Mouse (Mus musculus): ENCODE results near the gene Mrpl30. TPM values are rescaled to one million over a fixed set of nuclear protein-coding genes. Genes with fewer than 3 reads are reported as not detected.

The Mrpl30 gene
- polyA plus RNA-seq (2015; fragmentation: Nextera tagmentation; extraction: Ambion mirVana), result 235 and 236 TPM in 2 replicates

DNA sequence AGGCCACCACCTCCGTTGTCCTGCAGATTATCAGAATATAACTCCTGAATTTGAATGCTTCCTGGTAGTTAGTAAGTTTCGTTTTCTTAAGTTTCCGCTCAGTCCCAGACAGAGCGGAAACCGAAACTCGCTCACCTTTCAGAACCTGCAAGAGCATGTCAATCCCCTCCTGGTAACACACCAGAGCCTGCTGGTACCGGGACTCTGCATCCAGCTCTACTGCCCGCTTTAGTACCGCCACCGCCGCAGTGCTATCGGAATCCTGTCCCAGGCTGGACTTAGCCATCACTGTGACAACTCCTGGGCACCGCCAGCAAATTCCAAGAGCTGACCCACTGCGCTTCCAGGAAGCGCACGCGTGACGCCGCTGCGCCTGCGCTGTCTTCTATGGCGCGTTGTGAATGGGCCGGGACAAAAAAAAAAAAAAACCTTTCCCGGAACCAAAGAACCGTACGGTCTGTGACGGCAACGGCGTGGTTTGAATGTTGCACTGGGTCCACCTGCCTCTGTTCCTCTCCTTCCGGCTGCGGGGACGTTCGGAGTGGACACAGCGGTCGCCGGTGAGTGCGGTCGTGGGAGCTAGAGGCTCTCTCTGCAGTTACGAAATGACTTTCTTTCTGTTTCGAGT lies at the start of gene Mrpl30, which contains the start of gene Mitd1:
Gene Mrpl30, plus strand, starts transcription at position 453 of the 628 bp plus-strand sequence.
Gene Mitd1, minus strand, starts transcription at position 387 of the 628 bp plus-strand sequence.
- peak; percentile 92 for ATAC-seq (ENCODE audit: low FRiP score, low TSS enrichment)
- H3K36me3 ChIP-seq (ENCODE audit: control insufficient read depth, insufficient read depth, low read length), result 0 out of 2 replicates have a peak, but pooled peaks cover 2% of the 10 kb centered on the region
- peak; percentile 92 for DNase-seq (ENCODE audit: low spot score)
- peak within 1 kb of the TSS; percentile 70 for H3K4me3 ChIP-seq (ENCODE audit: low read depth, low read length)
- TF ChIP-seq CTCF (IDR thresholded peaks at IDR 0.05; ENCODE audit: low read depth) (peak; percentile 8; the same call in 1 of the 2 replicates), EP300 (optimal IDR thresholded peaks at IDR 0.05) (peak; percentile 77)
- under 1% methylated on average over 41 of the region's 41 CpGs for WGBS
- H3K27ac ChIP-seq (replicated peaks), result peak within 1 kb of the TSS; percentile 86
- H3K9ac ChIP-seq (ENCODE audit: low read length), result peak within 1 kb of the TSS; percentile 59
- no peaks in the 10 kb centered on the region for H3K27me3 ChIP-seq (ENCODE audit: control insufficient read depth, insufficient read depth, low read length)
- no peaks in the 10 kb centered on the region; the same call in 1 of the 2 replicates for H3K4me1 ChIP-seq (replicated peaks; ENCODE audit: control insufficient read depth, insufficient read depth)
- H3K9me3 ChIP-seq (ENCODE audit: control insufficient read depth, low read length), result no peaks in the 10 kb centered on the region
- H3K4me2 ChIP-seq (replicated peaks; ENCODE audit: low read depth), result peak within 1 kb of the TSS; percentile 81

DNA sequence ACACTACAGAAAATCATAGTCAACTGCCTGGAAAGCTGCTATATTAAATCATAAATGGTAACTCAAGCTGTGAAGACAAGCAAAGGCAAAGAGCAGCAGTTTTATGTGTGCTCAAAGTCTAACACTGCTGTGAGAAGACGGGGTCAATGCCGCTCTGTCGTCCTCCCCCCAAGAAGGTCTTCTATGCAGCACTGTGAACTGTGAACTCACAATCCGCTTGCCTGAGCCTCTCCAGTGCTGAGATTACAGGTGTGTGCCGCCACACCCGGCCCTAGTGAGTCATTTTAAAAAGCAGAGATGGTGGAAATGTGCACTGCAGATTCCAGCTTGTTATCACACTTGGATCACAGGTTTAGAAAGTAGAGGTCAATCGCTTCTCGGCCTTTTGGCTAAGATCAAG lies 43.4 kb upstream of the Mrpl30 start:
- WGBS, result 53% methylated on average over 8 of the region's 8 CpGs
- H3K36me3 ChIP-seq (ENCODE audit: control insufficient read depth, insufficient read depth, low read length), result no peaks in the 10 kb centered on the region
- H3K27me3 ChIP-seq (ENCODE audit: control insufficient read depth, insufficient read depth, low read length), result no peaks in the 10 kb centered on the region
- ATAC-seq (ENCODE audit: low FRiP score, low TSS enrichment) (no peak), DNase-seq (ENCODE audit: low spot score) (no peak)
- H3K4me3 ChIP-seq (ENCODE audit: low read depth, low read length), result no peak overlapping the region
- no peak overlapping the region for H3K27ac ChIP-seq (replicated peaks)
- H3K9ac ChIP-seq (ENCODE audit: low read length), result no peak overlapping the region
- no peaks in the 10 kb centered on the region for H3K4me1 ChIP-seq (replicated peaks; ENCODE audit: control insufficient read depth, insufficient read depth)
- no peak overlapping the region for H3K4me2 ChIP-seq (replicated peaks; ENCODE audit: low read depth)
- TF ChIP-seq CTCF (IDR thresholded peaks at IDR 0.05; ENCODE audit: low read depth), result no peak
- no peak for TF ChIP-seq EP300 (optimal IDR thresholded peaks at IDR 0.05)
- no peaks in the 10 kb centered on the region for H3K9me3 ChIP-seq (ENCODE audit: control insufficient read depth, low read length)

DNA sequence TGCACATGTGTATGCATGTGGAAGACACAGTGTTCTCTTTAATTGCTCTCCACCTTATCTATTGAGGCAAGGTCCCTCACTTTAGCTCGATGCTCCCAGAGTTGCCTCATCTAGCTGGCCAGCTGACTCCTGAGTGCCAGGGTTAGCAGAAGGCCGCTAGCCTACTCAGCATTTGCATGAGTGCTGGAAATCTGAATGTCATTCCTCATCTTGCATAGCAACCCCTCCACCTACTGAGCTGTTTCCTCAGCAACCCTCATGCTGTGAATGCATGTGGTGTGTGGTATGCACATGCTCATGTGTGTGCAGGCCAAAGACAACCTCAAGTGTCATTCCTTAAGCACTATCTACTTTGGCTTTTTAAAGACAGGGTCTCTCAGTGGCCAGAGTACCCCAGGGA lies 39.6 kb upstream of the Mrpl30 start:
- no peaks in the 10 kb centered on the region for H3K4me1 ChIP-seq (replicated peaks; ENCODE audit: control insufficient read depth, insufficient read depth)
- no peak overlapping the region for H3K9ac ChIP-seq (ENCODE audit: low read length)
- no peak for DNase-seq (ENCODE audit: low spot score)
- 53% methylated on average over 2 of the region's 2 CpGs for WGBS
- no peak for TF ChIP-seq EP300 (optimal IDR thresholded peaks at IDR 0.05)
- TF ChIP-seq CTCF (IDR thresholded peaks at IDR 0.05; ENCODE audit: low read depth), result no peak
- H3K4me3 ChIP-seq (ENCODE audit: low read depth, low read length), result no peak overlapping the region
- no peaks in the 10 kb centered on the region for H3K9me3 ChIP-seq (ENCODE audit: control insufficient read depth, low read length)
- no peaks in the 10 kb centered on the region for H3K36me3 ChIP-seq (ENCODE audit: control insufficient read depth, insufficient read depth, low read length)
- no peak for ATAC-seq (ENCODE audit: low FRiP score, low TSS enrichment)
- H3K4me2 ChIP-seq (replicated peaks; ENCODE audit: low read depth), result no peak overlapping the region
- no peak overlapping the region for H3K27ac ChIP-seq (replicated peaks)
- H3K27me3 ChIP-seq (ENCODE audit: control insufficient read depth, insufficient read depth, low read length), result no peaks in the 10 kb centered on the region

DNA sequence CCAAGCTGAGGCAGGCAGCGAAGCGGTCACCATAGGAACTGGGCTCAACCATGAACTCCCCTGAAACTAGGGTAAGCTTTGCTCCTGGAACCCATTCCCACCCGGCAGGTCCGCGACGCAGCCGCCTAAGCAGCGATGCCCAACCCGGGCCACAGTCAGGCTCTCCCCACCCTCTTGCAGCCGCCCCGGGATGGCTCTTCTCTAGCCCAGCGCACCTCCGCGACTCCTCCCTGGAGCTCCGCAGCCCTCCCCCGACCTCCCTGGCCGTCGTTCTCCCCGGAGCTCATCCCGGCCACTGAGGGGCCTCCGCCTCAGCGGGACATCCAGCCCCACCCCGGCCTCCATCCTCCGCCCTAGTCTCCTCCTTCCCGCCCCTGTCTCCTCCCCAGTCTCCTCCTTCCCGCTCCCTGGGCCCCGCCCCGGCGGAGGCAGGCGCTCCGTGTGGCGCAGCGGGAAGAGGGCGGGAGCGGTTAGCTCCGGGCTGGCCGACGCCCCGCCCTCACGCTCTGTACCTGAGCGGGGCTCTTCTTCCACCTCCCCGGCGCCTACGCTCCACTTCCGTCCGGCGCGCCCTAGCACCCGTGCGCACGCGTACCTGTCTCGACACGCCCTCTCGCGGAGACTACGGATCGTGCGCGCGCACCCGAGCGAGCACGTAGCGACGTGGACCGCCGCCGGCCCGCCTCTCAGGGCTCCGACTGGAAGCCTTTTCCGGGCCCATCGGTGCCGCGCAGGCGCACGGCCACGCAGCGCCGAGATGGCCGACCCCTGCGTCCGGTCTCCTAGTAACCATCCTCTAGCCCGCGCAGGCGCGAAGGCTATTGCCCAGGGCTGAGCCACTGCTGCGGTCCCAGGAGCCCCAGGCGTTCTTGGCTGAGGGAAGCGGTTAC lies 25.5 kb upstream of the Mrpl30 start:
- WGBS, result under 1% methylated on average over 81 of the region's 90 CpGs

DNA sequence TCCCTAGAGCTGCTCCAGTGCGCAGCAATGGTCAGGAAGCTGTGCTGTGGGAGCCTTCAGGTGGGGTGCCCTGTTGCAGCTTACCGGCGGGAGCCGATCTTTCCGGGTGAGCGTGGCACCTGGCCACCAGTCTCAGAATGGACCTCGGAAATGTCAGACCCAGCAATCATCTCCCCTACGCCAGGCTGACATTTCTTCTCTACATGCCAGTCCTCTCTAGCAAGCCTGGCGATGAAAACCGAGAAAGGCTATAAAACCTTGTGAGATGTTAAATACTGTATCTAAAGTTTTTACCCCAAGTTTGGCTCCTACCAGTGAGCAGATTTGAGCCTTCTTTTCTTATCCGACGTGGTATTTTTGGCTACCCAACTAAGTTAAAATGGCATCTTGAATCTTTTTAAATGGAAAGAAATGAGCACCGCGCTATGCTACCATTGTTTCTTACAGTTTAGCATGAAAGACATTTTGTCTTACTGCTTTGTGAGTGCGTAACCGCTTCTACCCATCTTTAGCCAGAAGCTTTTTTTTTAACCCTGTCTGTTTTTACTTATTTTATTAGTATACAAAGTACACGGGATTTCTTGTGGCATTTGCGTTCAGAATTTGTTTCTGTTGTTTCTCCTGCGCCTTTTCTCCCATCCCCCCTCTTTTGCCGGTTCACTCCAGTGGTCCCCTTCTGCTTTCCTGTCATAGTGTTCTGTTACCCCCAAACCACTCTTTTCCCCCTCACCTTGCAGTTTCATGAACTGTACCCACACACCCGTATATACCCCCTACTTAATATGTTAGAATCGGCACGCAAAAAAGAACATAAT lies 24.7 kb upstream of the Mrpl30 start:
- peak overlapping the region; percentile 63 for H3K4me3 ChIP-seq (ENCODE audit: low read depth, low read length)
- DNase-seq (ENCODE audit: low spot score), result no peak
- no peaks in the 10 kb centered on the region for H3K4me1 ChIP-seq (replicated peaks; ENCODE audit: control insufficient read depth, insufficient read depth)

More for the DNA sequence above, 25.5 kb upstream of the Mrpl30 start:
- peak; percentile 99 for ATAC-seq (ENCODE audit: low FRiP score, low TSS enrichment)
- Histone ChIP-seq H3K4me3 (ENCODE audit: low read depth, low read length) (peak overlapping the region; percentile 63), H3K27me3 (ENCODE audit: control insufficient read depth, insufficient read depth, low read length) (no peaks in the 10 kb centered on the region), H3K4me1 (replicated peaks; ENCODE audit: control insufficient read depth, insufficient read depth) (no peaks in the 10 kb centered on the region), H3K4me2 (replicated peaks; ENCODE audit: low read depth) (peak overlapping the region; percentile 90), H3K9me3 (ENCODE audit: control insufficient read depth, low read length) (no peaks in the 10 kb centered on the region), H3K9ac (ENCODE audit: low read length) (peak overlapping the region; percentile 67), H3K27ac (replicated peaks) (peak overlapping the region; percentile 87), H3K36me3 (ENCODE audit: control insufficient read depth, insufficient read depth, low read length) (no peaks in the 10 kb centered on the region)
- TF ChIP-seq CTCF (IDR thresholded peaks at IDR 0.05; ENCODE audit: low read depth) (peak; percentile 71), EP300 (optimal IDR thresholded peaks at IDR 0.05) (no peak)
- peak; percentile 100 for DNase-seq (ENCODE audit: low spot score)

More for the DNA sequence above, 24.7 kb upstream of the Mrpl30 start:
- 9% methylated on average over 23 of the region's 23 CpGs for WGBS
- TF ChIP-seq CTCF (IDR thresholded peaks at IDR 0.05; ENCODE audit: low read depth), result no peak
- TF ChIP-seq EP300 (optimal IDR thresholded peaks at IDR 0.05), result no peak
- Histone ChIP-seq H3K9me3 (ENCODE audit: control insufficient read depth, low read length) (no peaks in the 10 kb centered on the region), H3K27me3 (ENCODE audit: control insufficient read depth, insufficient read depth, low read length) (no peaks in the 10 kb centered on the region), H3K27ac (replicated peaks) (peak overlapping the region; percentile 87), H3K4me2 (replicated peaks; ENCODE audit: low read depth) (peak overlapping the region; percentile 90), H3K36me3 (ENCODE audit: control insufficient read depth, insufficient read depth, low read length) (no peaks in the 10 kb centered on the region), H3K9ac (ENCODE audit: low read length) (peak overlapping the region; percentile 67)
- no peak for ATAC-seq (ENCODE audit: low FRiP score, low TSS enrichment)

Measured in stomach, postnatal 0 days (tissue).